Mouse (Mus musculus) gastrocnemius, postnatal 14 days (tissue): ENCODE results near the gene Styx. TPM values are rescaled to one million over a fixed set of nuclear protein-coding genes. Genes with fewer than 3 reads are reported as not detected.

Experiments
- DNase-seq: peaks from one replicate; pipeline ENCODE4 v3.0.0; 2021; ENCODE audit warnings: mixed read lengths
- intact Hi-C: fragments of 180-260 bp; cut with DNase I; formaldehyde crosslinking; loops from one replicate; pipeline ENCODE4 v1.15.1; 2025; ENCODE audit warnings: low total_unique reads
- total RNA-seq, 2 experiments: library from RNA; stranded (reverse); gene quantifications; 2 replicates each; pipeline ENCODE4 v1.2.3; 2021

Gene Styx
- total RNA-seq, 2 experiments from 2014 or later: 43.7 to 44.8 TPM

- intact Hi-C loops: no loop called here
Measured at GRCm38 (mm10) chr14:45430066-45430842, 79.4 kb downstream of the Styx start.

DNA sequence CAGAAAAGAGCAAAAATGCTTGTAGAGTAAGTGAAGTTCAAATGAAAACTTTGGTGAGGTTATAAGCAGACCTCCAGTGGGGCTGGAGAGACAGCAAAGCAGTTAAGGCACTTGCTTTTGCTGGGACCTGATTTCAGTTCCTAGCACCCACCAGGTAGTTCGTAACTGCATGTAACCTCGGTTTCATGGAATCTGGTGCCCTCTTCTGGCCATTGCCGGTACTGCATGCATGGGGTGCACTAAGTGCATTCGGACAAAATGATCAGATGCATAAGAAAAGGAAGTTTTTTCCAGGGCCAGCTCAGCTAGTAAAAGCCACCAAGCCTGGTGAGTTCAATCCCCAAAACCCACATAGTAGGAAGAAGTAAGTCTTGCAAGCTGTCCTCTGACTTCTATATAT, 81.1 kb downstream of the Styx start:
- intact Hi-C loops: no loop called here
- no peak for DNase-seq

More at GRCm38 (mm10) chr14:45430066-45430842, 79.4 kb downstream of the Styx start:
- DNase-seq: no peak

DNA sequence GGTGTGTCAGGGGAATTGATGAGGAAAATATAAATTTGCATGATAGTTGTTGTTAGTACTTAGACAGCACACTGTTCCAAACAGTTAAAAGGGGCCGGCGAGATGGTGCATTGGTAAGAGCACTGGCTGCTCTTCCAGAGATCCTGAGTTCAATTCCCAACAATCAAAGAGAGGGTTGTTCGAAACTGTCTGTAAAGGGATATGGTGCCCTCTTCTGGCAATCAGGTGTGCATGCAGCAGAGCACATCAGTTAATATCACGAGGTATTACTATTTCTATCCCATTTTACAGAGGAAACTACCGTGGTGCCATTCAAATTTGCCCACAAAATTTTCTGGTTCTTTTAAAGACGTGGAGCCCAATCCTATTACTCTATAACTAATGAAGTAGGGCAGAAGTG, 83.3 kb downstream of the Styx start:
- intact Hi-C loops: no loop called here
- no peak for DNase-seq

DNA sequence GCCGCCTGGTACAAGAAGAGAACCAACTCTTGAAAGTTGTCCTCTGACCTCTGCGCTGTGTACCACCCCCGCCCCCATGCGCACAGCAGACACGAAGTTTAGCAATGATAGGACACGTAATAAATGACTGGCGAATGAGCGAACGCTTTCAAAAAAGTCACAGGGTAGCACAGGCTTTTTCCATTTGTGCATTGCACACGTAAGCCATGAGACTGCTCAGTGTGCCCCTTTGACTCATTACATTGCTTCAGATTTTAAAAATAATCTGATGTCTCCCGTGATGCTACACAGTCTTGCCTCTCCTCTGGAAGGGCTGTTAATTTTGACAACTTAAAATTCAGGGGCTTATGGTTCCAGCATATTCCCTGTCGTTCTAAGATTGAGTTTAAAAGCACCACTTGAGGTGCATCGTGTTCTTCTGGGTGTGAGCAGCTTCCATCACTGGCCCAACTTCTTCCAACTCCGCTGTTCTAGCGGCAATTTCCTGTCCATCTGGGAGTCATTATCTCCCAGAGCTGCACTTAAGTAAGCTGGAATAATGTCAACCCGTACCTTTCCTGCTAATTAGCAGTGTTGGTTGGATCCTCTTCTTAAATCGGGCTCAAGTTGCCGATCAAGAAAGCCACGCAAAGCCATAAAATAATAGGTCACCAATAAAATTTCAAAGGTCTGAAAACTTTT, 87.5 kb downstream of the Styx start:
- DNase-seq: no peak
- intact Hi-C loops: no loop called here

- DNase-seq: no peak
- intact Hi-C loops: no loop called here
Measured at GRCm38 (mm10) chr14:45438931-45439275, 88.0 kb downstream of the Styx start.

GRCm38 (mm10) chr14:45439387-45439786, 88.5 kb downstream of the Styx start:
- intact Hi-C loops: no loop called here
- no peak for DNase-seq

GRCm38 (mm10) chr14:45441291-45441690, 90.4 kb downstream of the Styx start:
- DNase-seq: no peak
- intact Hi-C loops: no loop called here

DNA sequence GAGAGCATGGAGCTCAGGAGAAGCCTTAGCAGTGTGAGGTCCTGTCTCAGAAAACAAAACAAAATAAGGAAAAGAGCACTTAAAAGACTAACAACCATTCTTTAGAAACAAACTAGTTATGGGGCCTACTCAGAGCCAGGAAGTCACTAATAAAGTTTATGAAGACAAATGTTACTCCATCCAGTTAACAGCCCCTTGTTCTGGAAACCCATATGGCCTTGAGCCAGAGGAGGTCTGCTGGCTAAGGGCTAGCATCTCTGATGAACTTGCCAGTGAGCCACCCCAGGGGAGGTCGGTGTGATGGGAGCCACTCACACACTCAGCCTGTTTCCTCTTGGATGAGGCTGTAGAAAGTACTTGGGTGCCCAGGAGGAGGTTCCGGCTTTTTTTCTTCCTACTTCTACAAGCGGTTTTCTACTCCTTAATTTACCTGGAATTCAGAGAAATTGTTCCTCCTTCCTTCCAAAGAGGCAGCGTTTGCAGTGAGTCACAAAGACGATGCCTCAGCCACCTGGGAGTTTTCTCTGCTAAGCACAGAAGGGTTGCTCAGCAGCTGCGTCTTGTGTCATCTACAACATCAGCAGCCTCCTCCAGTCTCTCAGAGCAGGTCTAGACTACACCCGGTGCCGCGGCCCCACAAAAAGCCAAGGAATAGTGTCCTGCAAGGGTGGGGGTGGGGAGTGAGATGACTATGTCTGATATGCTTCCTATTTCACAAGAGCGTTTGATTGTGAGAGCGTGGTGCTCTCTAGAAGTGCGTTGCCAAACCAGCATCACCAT, 92.1 kb downstream of the Styx start:
- intact Hi-C loops: no loop called here
- DNase-seq: no peak

DNA sequence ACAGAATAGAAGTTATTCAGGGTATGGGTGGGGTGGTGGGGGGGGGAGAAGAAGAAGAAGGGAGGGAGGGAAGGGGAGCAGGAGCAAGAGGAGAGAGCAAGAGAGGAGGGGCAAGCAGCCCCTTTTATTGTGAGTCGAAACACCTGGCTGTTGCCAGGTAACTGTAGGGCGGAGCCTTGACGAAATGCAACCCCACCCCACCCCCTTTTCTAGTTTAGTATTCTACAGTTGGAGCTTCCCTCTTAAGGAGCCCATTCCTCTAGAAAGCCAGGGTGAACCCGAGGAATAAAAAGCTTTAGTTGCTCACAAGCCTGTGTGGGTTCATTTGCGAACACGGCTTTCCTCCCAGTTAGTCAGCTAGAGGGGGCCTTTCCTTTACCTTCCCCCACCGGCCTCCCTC, 94.0 kb downstream of the Styx start:
- DNase-seq: no peak
- intact Hi-C loops: no loop called here

DNA sequence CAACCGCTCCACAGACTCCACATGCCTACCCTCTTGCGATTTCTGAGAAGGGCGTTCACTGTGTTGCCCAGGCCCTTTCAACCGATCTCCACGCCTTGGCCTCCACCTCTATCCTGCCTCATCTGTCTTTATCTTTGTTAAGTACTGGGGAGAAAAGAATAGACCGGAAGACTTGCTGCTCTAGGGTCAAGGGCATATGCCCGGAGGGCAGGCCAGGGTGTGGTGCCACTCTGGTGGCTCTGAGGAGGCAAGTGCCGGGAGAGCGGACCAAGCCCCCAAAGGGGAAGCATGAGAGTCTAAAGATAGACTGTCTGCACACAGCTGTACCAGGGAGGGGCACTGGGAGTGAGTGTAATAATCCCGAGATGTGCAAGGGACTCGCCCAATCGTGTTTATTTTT, 94.6 kb downstream of the Styx start:
- no peak for DNase-seq
- intact Hi-C loops: no loop called here

DNA sequence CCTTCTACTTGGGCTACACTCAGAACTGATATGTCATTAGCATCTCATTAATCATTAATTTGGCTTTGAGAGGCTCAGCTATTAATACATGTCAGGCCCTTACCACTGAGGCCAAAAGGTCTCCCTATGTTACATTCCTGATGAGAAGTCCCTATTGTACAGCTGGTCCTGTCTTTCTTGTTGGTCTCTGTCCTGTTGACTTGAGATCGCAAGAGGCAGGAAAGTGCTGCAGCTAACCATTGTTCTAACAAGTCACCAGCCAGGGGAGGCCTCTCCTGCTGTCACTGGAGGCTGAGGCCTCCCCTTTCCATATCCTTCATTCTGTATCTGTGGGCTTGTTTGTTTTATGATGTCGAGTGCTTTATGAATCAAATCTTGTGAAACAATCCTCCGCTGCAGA, 95.9 kb downstream of the Styx start:
- DNase-seq: no peak
- intact Hi-C loops: no loop called here

DNA sequence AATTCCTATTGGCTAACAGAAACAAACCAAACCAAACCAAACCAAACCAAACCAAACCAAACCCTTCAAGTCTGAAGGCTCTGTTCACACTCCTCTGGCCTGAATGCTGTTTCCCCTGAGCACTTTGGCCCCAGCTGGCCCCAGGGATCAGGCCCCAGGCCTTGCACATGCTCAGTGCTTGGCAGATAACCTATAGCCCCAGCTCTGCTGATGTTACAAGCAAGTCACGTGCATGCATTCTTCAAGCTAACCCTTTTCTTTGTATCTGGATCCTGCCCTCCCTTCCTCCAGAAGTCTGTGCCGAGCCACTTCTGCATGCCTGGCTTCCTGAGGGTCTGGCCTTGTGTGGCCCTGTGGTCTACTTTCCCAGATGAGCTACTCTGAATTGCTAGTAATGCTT, 100.2 kb downstream of the Styx start:
- no peak for DNase-seq
- intact Hi-C loops: no loop called here

GRCm38 (mm10) chr14:45452148-45452547, 101.3 kb downstream of the Styx start:
- no peak for DNase-seq
- intact Hi-C loops: no loop called here

- intact Hi-C loops: no loop called here
Measured at GRCm38 (mm10) chr14:45452861-45453512, 102.1 kb downstream of the Styx start.

DNA sequence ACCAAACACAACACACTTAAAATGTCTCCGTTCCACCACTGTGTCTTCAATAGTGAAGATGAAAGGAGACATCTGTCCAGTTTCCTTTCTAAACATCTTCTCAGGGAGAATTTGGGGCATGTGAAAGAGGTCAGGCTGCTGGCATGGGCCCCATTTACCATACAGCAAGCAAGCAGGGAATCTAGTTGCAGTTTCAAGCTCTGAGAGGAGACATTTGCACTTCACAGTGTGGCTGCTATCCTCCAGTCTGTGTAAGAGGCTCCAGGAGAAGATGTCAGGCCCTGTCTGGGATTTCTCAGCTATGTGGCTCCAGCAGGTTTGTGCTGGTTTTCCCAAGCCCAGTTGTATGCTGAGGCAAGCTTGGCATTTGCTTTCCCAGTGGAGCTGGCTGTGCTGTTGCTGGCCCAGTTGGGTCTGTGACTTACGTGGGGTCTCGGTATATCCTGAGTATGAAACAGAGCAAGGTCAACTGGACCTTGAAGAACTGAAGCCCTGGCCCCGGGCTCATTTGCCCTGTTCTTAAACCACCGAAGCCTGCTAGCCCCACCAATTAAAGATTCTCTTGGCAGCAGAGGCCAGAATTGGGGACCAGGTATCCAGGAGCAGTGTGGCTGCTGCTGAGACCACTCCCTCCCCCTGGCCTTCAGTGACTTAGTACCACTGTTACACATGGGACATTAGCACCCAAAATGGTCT, 102.8 kb downstream of the Styx start:
- intact Hi-C loops: no loop called here
- no peak for DNase-seq

More at GRCm38 (mm10) chr14:45452861-45453512, 102.1 kb downstream of the Styx start:
- DNase-seq: no peak

DNA sequence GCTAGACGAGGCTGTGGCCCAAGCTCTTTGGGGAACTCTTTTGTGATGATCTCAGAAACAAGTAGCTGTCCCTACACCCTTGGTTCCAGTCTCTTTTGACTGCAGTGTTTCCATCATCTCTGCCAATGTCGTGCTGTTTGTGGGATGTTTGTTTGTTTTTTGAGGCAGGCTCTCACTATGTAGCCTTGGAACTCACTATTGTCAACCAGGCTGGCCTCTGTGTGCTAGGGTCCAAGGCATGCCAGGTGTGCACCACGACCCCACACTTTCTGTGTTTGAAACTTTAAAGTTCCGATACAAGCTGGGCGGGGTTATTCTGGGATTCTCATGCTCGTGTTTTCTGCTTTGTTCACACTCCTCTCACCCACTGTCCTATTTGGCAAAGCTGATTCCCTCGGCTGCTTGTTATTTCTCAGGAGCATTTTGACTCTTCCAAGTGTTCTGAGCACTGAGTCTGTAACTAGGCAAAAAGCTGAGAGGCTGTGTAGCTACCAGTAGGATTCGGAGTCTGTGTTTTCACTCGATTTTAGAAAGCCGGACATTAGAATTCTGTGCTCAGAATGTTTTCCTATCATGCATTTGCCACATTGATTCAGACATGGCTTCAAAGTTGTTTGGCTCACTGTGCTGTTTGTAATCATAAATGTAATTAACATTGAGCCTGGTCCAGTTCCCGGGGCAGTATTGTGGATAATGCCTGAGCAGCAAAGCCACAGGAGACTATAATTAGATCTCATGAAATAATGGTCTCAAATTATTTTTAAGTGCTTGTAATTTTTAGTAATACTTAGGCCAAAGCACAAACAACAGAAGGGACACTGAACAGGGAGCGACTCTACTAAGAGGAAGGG, 105.0 kb downstream of the Styx start:
- no peak for DNase-seq
- intact Hi-C loops: no loop called here

GRCm38 (mm10) chr14:45456502-45456846, 105.6 kb downstream of the Styx start:
- intact Hi-C loops: no loop called here
- no peak for DNase-seq

DNA sequence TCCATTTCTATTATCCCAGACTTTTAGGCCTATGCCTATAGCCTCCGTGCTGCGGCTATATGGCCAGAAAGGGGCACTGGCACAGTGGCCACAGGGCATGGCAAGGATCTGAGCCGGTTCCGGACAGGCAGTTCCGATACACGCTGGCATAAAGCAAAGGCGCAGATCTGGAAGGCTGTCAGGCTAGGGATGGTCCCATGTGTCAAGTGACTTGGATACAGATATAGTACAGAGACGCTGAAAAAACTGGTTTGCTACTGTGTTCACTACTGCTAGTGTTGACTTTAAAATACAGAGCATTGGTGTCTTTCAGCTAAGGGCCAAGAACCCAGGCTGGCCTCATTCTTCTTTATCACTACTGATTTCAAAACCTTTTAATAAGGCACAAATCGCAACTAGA, 106.1 kb downstream of the Styx start:
- intact Hi-C loops: no loop called here
- no peak for DNase-seq

GRCm38 (mm10) chr14:45459877-45460276, 109.0 kb downstream of the Styx start:
- intact Hi-C loops: no loop called here
- no peak for DNase-seq
